Mouse (Mus musculus): ENCODE data around the gene Slamf9.

Slamf9 gene

GRCm38 (mm10) chr1:172480376-172480775, 5.2 kb downstream of the Slamf9 start:
- no peak for TF ChIP-seq GATA4 (IDR thresholded peaks at IDR 0.05; ENCODE audit: insufficient replicate concordance, low read length)

GRCm38 (mm10) chr1:172481111-172481510, 6.0 kb downstream of the Slamf9 start:
- TF ChIP-seq GATA4 (IDR thresholded peaks at IDR 0.05; ENCODE audit: insufficient replicate concordance, low read length), result no peak

- TF ChIP-seq GATA4 (IDR thresholded peaks at IDR 0.05; ENCODE audit: insufficient replicate concordance, low read length), result no peak
Observed at GRCm38 (mm10) chr1:172481540-172482280, 6.6 kb downstream of the Slamf9 start, which contains the start of gene Igsf9. Gene Igsf9 (plus strand): TSS chr1:172481788.

GRCm38 (mm10) chr1:172482518-172483360, 7.6 kb downstream of the Slamf9 start:
- no peak for TF ChIP-seq GATA4 (IDR thresholded peaks at IDR 0.05; ENCODE audit: insufficient replicate concordance, low read length)

GRCm38 (mm10) chr1:172483361-172483660, 8.2 kb downstream of the Slamf9 start:
- TF ChIP-seq GATA4 (IDR thresholded peaks at IDR 0.05; ENCODE audit: insufficient replicate concordance, low read length), result no peak

- TF ChIP-seq GATA4 (IDR thresholded peaks at IDR 0.05; ENCODE audit: insufficient replicate concordance, low read length), result no peak
Observed at GRCm38 (mm10) chr1:172484236-172484635, 9.1 kb downstream of the Slamf9 start.

- no peak for TF ChIP-seq GATA4 (IDR thresholded peaks at IDR 0.05; ENCODE audit: insufficient replicate concordance, low read length)
Observed at GRCm38 (mm10) chr1:172484671-172485070, 9.5 kb downstream of the Slamf9 start.

- TF ChIP-seq GATA4 (IDR thresholded peaks at IDR 0.05; ENCODE audit: insufficient replicate concordance, low read length), result no peak
Observed at GRCm38 (mm10) chr1:172485821-172486220, 10.7 kb downstream of the Slamf9 start.

- no peak for TF ChIP-seq GATA4 (IDR thresholded peaks at IDR 0.05; ENCODE audit: insufficient replicate concordance, low read length)
Observed at GRCm38 (mm10) chr1:172486236-172486635, 11.1 kb downstream of the Slamf9 start.

GRCm38 (mm10) chr1:172486651-172487050, 11.5 kb downstream of the Slamf9 start:
- TF ChIP-seq GATA4 (IDR thresholded peaks at IDR 0.05; ENCODE audit: insufficient replicate concordance, low read length), result no peak

GRCm38 (mm10) chr1:172487859-172488258, 12.7 kb downstream of the Slamf9 start:
- TF ChIP-seq GATA4 (IDR thresholded peaks at IDR 0.05; ENCODE audit: insufficient replicate concordance, low read length), result no peak

GRCm38 (mm10) chr1:172488831-172489230, 13.7 kb downstream of the Slamf9 start:
- TF ChIP-seq GATA4 (IDR thresholded peaks at IDR 0.05; ENCODE audit: insufficient replicate concordance, low read length), result no peak

GRCm38 (mm10) chr1:172489585-172490250, 14.6 kb downstream of the Slamf9 start:
- TF ChIP-seq GATA4 (IDR thresholded peaks at IDR 0.05; ENCODE audit: insufficient replicate concordance, low read length), result no peak

GRCm38 (mm10) chr1:172490261-172490661, 15.1 kb downstream of the Slamf9 start:
- no peak for TF ChIP-seq GATA4 (IDR thresholded peaks at IDR 0.05; ENCODE audit: insufficient replicate concordance, low read length)

- TF ChIP-seq GATA4 (IDR thresholded peaks at IDR 0.05; ENCODE audit: insufficient replicate concordance, low read length), result no peak
Observed at GRCm38 (mm10) chr1:172492047-172492446, 16.9 kb downstream of the Slamf9 start.

- TF ChIP-seq GATA4 (IDR thresholded peaks at IDR 0.05; ENCODE audit: insufficient replicate concordance, low read length), result no peak
Observed at GRCm38 (mm10) chr1:172493516-172493915, 18.4 kb downstream of the Slamf9 start.

All from liver, adult (tissue).